Mouse (Mus musculus) hindbrain, embryonic 15.5 days (tissue): Measurements from ENCODE around the gene Nr2f6. TPM values are rescaled to one million over a fixed set of nuclear protein-coding genes. Genes with fewer than 3 reads are reported as not detected.

Experiments used
- ATAC-seq: fragments of 200-750 bp; cut with Nextera tagmentation; 2 replicates; pipeline ENCODE4 v1.8.0; 2017; ENCODE audit warnings: low read depth, moderate number of reproducible peaks, moderate TSS enrichment; ENCODE audit not compliant: low FRiP score
- H3K27ac ChIP-seq: fragments of 300-500 bp; sonication (generic); replicated peaks from 2 replicates; pipeline ENCODE4 v1.5.1; 2015; ENCODE audit warnings: mild to moderate bottlenecking, inconsistent platforms
- H3K27me3 ChIP-seq: fragments of 300-500 bp; sonication (generic); 2 replicates; pipeline ENCODE4 v1.6.1; 2015; ENCODE audit warnings: control low read depth, inconsistent platforms
- H3K36me3 ChIP-seq: fragments of 300-500 bp; sonication (generic); 2 replicates; pipeline ENCODE4 v1.6.1; 2015; ENCODE audit warnings: control low read depth, inconsistent platforms
- H3K4me1 ChIP-seq: fragments of 300-500 bp; sonication (generic); replicated peaks from 2 replicates; pipeline ENCODE4 v1.6.1; 2015; ENCODE audit warnings: control low read depth, inconsistent platforms
- H3K4me2 ChIP-seq: fragments of 300-500 bp; sonication (generic); 2 replicates; pipeline ENCODE4 v1.6.1; 2015; ENCODE audit warnings: moderate library complexity, mild to moderate bottlenecking, inconsistent platforms
- H3K4me3 ChIP-seq: fragments of 300-500 bp; sonication (generic); 2 replicates; pipeline ENCODE4 v1.5.1; 2015; ENCODE audit warnings: mild to moderate bottlenecking, inconsistent platforms
- H3K9ac ChIP-seq: fragments of 300-500 bp; sonication (generic); 2 replicates; pipeline ENCODE4 v1.6.1; 2015; ENCODE audit warnings: inconsistent platforms
- H3K9me3 ChIP-seq: fragments of 300-500 bp; sonication (generic); 2 replicates; pipeline ENCODE4 v1.6.1; 2016; ENCODE audit warnings: control low read depth, inconsistent platforms
- WGBS: fragments of 180-500 bp; shearing (Covaris S2); methylation state at CpG from one replicate; pipeline ENCODE4 v1.1.7; 2015; 5-methylcytosine and 5-hydroxymethylcytosine counted together
- polyA plus RNA-seq: library from polyadenylated mRNA; unstranded; fragments of >200 nt; fragmentation: Nextera tagmentation; extraction: Ambion mirVana; gene quantifications from 2 replicates; pipeline ENCODE4 v1.2.1, GENCODE M21; 2015

Gene Nr2f6
- polyA plus RNA-seq, 1 experiment from 2014 or later = 31.4 TPM

DNA sequence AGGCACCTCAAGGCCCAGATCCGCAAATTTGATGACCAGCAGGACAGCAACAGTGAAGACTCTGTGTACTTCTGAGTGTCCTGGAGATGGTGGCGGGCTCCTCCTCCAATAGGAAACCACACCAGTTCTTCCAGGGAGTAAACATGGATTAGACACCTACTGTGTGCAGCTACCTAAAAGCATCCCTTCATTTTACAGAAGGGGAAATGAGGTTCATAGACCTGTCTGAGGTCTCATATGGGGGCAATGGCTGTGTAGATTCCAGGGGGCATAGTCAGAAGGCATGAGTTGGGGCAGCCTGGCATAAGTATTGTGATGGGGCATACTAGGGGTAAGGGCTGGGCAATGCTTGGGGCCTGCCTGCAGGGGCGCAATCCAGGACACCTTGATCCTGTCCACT lies 8.8 kb downstream of the Nr2f6 start:
- 91% methylated on average over 3 of the region's 3 CpGs for WGBS
- peaks cover 13% of the 10 kb centered on the region; the same call in 1 of the 2 replicates for H3K36me3 ChIP-seq

DNA sequence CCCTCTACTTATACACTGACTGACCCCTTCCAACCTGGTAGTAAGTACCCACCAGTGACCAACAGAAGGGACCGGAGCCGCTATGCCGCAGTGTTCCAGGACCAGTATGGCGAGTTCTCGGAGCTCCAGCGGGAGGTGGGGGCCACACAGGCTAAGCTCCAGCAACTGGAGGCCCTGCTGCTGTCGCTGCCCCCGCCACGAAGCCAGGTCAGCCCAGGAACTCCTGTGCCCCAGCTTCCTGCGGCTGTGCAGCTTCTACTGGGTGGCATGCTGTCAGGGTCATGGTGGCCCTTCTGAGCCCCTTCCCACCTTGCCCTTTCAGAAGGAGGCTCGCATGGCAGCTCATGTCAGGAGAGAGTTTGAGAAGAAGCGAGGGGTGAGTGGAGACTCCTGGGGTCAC lies 9.3 kb downstream of the Nr2f6 start:
- Histone ChIP-seq H3K4me3 (no peak overlapping the region), H3K27ac (no peak overlapping the region), H3K4me1 (peaks cover 46% of the 10 kb centered on the region), H3K9me3 (no peaks in the 10 kb centered on the region), H3K36me3 (peaks cover 10% of the 10 kb centered on the region; the same call in 1 of the 2 replicates), H3K9ac (no peak overlapping the region), H3K4me2 (no peak overlapping the region), H3K27me3 (no peaks in the 10 kb centered on the region)
- 83% methylated on average over 12 of the region's 12 CpGs for WGBS
- no peak for ATAC-seq

More for the DNA sequence above, 8.8 kb downstream of the Nr2f6 start:
- Histone ChIP-seq H3K9me3 (no peaks in the 10 kb centered on the region), H3K4me1 (peaks cover 40% of the 10 kb centered on the region), H3K4me3 (no peak overlapping the region), H3K9ac (no peak overlapping the region), H3K27me3 (no peaks in the 10 kb centered on the region), H3K27ac (no peak overlapping the region), H3K4me2 (no peak overlapping the region)
- no peak for ATAC-seq

DNA sequence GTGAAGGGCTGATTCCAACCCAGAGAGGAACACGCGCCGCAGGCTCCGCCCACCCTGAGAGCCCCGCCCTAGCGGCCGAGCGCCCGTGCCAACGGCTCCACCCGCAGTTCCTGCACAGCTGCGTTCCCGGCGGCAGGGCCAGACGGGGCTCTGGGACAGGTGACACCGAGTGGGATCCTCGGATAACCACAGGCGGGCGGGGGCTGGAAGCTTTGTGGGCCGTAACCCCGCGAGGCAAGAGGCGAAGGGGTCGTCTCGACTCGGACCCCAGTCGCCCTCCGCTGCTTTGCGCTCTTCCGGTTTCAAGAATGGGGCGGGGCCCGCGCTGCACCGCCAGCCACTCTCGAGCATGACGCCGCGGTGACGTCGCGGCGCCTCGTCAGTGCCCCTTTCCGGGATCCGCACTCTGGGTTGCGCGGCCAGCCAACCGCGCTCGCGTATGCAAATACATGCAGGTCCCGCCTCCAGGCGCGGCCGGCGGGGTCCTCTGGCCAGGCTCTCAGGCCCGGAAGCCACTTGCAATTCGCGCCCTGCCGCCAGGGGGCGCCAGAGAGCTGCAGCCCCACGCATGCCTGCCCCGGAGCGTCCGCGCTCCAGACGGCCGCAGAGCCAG lies 10.4 kb downstream of the Nr2f6 start, which contains the start of gene Ocel1:
Ocel1 (plus strand) TSS at position 63 of the 613 bp plus-strand sequence.
- Histone ChIP-seq H3K4me1 (peaks cover 42% of the 10 kb centered on the region), H3K27me3 (no peaks in the 10 kb centered on the region), H3K4me3 (peak within 1 kb of the TSS; percentile 56), H3K9me3 (no peaks in the 10 kb centered on the region), H3K4me2 (peak within 1 kb of the TSS; percentile 63), H3K27ac (peak within 1 kb of the TSS; percentile 84), H3K36me3 (peaks cover 10% of the 10 kb centered on the region; the same call in 1 of the 2 replicates), H3K9ac (peak within 1 kb of the TSS; percentile 50)
- 1% methylated on average over 68 of the region's 68 CpGs for WGBS
- peak; percentile 88 for ATAC-seq

DNA sequence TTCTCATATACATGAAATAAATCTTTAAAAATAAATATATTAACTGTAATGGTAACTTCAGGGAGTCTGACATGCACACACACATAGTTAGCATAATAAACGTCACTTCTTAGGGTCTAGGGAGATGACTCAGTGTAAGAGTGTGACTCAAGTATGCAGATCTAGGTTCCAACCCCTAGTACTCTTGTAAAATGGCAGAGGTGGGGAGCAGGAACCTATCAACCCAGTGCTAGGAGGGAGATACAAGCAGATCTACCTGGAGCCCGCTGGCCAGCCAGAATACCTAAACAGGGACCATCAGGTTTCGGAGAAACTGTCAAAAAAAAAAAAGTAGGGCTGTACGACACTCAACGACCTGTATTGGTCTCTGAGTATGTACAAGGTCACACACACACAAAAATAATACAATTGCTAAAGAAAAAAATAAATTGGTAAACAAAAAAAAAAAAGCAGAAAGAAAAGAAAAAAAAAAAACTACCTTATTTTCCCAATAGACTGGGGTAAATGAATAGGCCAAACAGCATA lies 11.0 kb downstream of the Nr2f6 start:
- H3K36me3 ChIP-seq = peaks cover 10% of the 10 kb centered on the region; the same call in 1 of the 2 replicates
- peak overlapping the region; percentile 84 for H3K27ac ChIP-seq
- H3K9me3 ChIP-seq = no peaks in the 10 kb centered on the region
- H3K9ac ChIP-seq = peak overlapping the region; percentile 50
- H3K4me3 ChIP-seq = peak overlapping the region; percentile 56
- 30% methylated on average over 5 of the region's 5 CpGs for WGBS
- H3K4me1 ChIP-seq = peaks cover 40% of the 10 kb centered on the region
- H3K4me2 ChIP-seq = peak overlapping the region; percentile 63
- no peaks in the 10 kb centered on the region for H3K27me3 ChIP-seq
- ATAC-seq = no peak

DNA sequence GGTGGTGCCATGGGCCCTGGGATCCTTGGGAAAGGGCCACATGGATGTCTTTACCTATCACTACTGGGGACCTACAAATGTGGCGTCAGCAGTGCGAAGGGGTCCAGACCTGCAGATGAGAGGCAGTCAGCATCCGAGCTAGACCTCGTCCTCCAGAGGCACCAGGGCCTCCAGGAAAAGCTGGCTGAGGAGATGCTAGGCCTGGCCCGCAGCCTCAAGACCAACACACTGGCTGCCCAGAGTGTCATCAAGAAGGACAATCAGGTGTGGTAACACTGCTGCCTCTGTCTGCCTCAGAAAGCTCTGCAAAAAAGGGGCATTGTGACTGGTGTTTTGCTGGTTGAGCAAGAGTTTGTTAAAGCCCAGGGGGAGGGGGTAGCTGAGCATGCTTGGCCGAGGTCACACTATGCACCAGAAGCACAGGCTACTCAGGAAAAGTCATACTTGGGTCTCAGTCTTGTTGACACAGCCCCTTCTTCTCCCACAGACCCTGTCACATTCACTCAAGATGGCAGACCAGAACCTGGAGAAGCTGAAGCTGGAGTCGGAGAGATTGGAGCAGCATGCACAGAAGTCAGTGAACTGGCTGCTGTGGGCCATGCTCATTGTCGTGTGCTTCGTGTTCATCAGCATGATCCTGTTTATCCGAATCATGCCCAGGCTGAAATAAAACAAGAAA lies 12.6 kb downstream of the Nr2f6 start:
- ATAC-seq = no peak
- no peaks in the 10 kb centered on the region for H3K9me3 ChIP-seq
- no peak overlapping the region for H3K4me3 ChIP-seq
- no peaks in the 10 kb centered on the region for H3K27me3 ChIP-seq
- no peak overlapping the region for H3K27ac ChIP-seq
- no peak overlapping the region for H3K4me2 ChIP-seq
- no peak overlapping the region for H3K9ac ChIP-seq
- WGBS = 92% methylated on average over 10 of the region's 10 CpGs
- H3K4me1 ChIP-seq = peaks cover 28% of the 10 kb centered on the region
- peaks cover 6% of the 10 kb centered on the region; the same call in 1 of the 2 replicates for H3K36me3 ChIP-seq

DNA sequence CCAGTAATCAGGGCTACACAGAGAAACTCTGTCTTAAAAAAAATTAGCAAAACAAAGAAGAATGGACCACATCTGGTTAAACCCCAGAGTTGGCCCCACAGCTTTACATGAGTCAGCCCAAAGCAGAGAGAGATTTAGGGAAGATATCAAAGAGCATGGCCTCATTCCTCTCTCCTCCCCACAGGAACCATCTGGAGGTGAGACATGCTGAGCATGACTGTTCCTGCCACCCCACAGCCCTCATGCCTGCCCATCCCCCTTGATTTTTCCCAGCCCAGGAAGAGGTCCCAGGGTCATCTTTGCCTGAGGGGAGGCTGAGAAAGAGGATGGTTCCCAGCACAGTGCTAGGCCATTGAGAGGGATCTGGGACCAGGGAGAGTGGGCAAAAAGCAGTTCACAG lies 13.4 kb downstream of the Nr2f6 start:
- no peak overlapping the region for H3K27ac ChIP-seq
- H3K4me2 ChIP-seq = no peak overlapping the region; the same call in 1 of the 2 replicates
- peaks cover 28% of the 10 kb centered on the region for H3K4me1 ChIP-seq
- ATAC-seq = no peak
- no peaks in the 10 kb centered on the region for H3K36me3 ChIP-seq
- H3K27me3 ChIP-seq = no peaks in the 10 kb centered on the region
- H3K4me3 ChIP-seq = no peak overlapping the region
- no peaks in the 10 kb centered on the region for H3K9me3 ChIP-seq
- no peak overlapping the region for H3K9ac ChIP-seq

DNA sequence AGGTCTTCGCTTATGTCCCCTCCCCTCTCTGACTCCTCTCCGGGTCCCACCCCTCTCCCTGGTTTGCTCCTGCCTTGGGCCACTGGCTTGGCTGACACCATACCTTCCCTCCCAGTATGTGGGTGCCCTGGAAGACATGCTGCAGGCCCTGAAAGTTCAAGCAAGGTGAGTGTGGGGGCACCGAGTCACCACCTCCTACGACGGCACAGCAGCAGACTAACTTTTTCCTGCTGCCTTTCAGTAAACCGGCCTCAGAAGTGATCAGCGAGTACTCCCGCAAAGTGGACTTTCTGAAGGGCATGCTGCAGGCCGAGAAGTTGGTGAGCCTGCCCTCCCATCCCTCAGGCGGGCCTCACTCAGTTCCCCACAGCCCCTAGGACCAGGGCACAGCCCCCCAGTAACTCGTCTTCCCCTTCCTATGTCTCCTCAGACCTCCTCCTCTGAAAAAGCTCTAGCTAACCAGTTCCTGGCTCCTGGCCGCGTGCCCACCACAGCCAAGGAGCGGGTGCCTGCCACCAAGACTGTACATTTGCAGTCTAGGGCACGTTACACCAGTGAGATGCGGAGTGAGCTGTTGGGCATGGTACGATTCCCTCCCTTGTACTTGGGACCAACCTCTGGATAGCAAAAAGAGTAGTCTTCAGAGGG lies 14.1 kb downstream of the Nr2f6 start:
- WGBS = 55% methylated on average over 17 of the region's 17 CpGs
- H3K9me3 ChIP-seq = no peaks in the 10 kb centered on the region
- ATAC-seq = 0 out of 2 replicates have a peak, but pooled peaks have one; percentile 0

DNA sequence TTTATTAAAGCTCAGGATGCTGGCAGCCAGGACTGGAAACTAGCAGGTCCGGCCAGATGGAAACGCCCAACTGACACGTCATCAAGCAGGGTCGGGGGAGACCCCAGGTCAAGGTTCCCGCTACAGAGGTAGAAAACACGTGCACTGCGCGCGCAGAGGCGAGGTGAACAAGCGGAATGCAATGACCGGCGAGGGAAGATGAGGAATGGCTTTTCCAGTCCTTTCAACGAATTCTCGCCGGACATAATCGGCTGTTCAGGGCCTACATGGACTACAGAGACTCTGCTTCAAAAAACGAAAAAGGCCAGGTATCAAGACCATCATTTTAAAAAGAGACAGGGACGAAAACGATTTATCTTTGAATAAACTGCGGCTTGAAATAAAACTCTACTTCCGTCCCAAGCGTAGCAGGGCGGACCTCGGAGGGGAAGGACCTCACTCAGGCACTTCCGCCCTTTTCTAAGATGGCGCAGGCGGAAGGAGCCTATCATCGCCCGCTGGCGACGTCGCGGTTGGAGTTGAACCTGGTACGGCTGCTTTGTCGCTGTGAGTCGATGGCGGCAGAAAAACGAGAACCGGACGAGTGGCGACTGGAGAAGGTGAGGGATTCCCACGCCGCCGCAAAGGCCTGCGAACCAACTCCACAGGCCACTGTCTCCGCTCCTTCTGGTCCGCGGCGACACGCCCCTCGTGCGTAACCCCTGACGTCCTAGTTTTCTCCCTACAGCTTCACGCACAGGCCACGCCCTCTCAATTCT lies 14.8 kb downstream of the Nr2f6 start, which contains the start of gene Use1:
Use1 (plus strand) TSS at position 78 of the 758 bp plus-strand sequence.
- H3K4me2 ChIP-seq = peak within 1 kb of the TSS; percentile 80
- peak within 1 kb of the TSS; percentile 70 for H3K9ac ChIP-seq
- H3K9me3 ChIP-seq = no peaks in the 10 kb centered on the region
- no peaks in the 10 kb centered on the region for H3K36me3 ChIP-seq
- no peaks in the 10 kb centered on the region for H3K27me3 ChIP-seq
- under 1% methylated on average over 56 of the region's 56 CpGs for WGBS
- peaks cover 28% of the 10 kb centered on the region for H3K4me1 ChIP-seq
- ATAC-seq = peak; percentile 83
- peak within 1 kb of the TSS; percentile 73 for H3K4me3 ChIP-seq
- peak within 1 kb of the TSS; percentile 97 for H3K27ac ChIP-seq

More for the DNA sequence above, 14.1 kb downstream of the Nr2f6 start:
- Histone ChIP-seq H3K9ac (peak overlapping the region; percentile 70), H3K27me3 (no peaks in the 10 kb centered on the region), H3K4me2 (peak overlapping the region; percentile 80), H3K4me1 (peaks cover 28% of the 10 kb centered on the region), H3K36me3 (no peaks in the 10 kb centered on the region), H3K27ac (peak overlapping the region; percentile 97), H3K4me3 (peak overlapping the region; percentile 73)

DNA sequence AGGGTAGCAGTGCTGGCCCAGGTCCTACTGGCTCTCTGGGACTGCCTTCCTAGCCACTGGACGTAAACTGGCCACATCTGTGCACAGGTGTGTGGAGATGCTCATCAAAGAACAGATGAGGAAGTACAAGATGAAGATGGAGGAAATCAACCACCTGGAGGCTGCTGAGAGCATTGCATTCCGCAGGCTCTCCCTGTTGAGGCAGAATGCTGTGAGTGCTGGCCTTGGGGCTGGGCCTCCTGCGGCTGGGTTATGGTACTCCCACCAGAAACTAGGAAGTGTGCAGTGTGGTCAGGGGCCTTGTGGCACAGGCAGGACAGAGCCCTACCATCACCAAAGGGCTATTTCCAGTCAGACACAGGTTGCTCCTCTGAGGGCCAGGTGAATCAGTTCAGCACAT lies 23.7 kb downstream of the Nr2f6 start:
- WGBS = 87% methylated on average over 3 of the region's 3 CpGs

DNA sequence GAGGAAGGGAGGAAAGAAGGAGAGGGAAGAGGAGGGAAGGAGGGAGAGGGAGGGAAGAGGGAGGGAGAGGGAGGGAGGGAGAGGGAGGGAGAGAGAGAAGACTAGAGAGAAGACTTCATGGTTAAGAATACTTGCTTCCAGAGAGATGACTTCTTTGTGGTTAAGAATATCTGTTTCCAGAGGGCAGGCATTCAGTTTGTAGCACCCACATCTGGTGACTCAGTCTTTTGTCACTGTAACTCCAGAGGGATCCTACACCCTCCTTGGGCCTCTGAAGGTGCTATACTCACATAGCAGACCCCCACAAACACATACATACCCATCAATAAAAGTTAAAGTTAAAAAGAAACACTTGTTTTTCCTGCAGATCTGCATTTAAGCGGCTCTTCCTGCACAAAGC lies 30.2 kb downstream of the Nr2f6 start:
- Histone ChIP-seq H3K9me3 (no peaks in the 10 kb centered on the region), H3K4me1 (no peaks in the 10 kb centered on the region), H3K4me2 (no peak overlapping the region), H3K27ac (no peak overlapping the region), H3K36me3 (peaks cover 94% of the 10 kb centered on the region), H3K9ac (no peak overlapping the region), H3K27me3 (no peaks in the 10 kb centered on the region), H3K4me3 (no peak overlapping the region)
- WGBS = 97% methylated on average over 1 of the region's 1 CpGs
- ATAC-seq = no peak

More for the DNA sequence above, 23.7 kb downstream of the Nr2f6 start:
- Histone ChIP-seq H3K9me3 (no peaks in the 10 kb centered on the region), H3K4me1 (no peaks in the 10 kb centered on the region), H3K4me3 (no peak overlapping the region), H3K27ac (no peak overlapping the region), H3K27me3 (no peaks in the 10 kb centered on the region), H3K9ac (no peak overlapping the region), H3K4me2 (no peak overlapping the region), H3K36me3 (peaks cover 56% of the 10 kb centered on the region)
- ATAC-seq = no peak

DNA sequence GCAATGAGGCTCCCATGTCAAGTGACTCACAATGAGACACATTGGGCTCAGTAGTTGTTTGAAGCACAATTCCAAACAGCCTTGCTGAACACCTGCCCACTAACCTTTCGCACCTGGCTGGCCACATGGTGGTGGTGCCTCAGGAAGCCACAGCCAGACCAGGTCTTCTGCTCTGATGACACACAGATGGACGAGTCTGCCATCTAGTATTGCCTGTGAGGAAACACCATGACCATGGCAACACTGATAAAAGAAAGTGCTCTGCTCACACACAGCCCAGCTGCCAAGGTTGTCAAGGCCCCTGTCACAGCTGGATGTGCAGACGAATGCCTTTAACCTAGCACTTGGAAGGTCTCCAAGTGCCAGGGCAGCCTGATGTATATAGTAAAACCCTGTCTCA lies 30.6 kb downstream of the Nr2f6 start:
- no peak overlapping the region for H3K27ac ChIP-seq
- WGBS = 81% methylated on average over 3 of the region's 3 CpGs
- no peak overlapping the region for H3K4me3 ChIP-seq
- no peak for ATAC-seq
- no peaks in the 10 kb centered on the region for H3K9me3 ChIP-seq
- peaks cover 94% of the 10 kb centered on the region for H3K36me3 ChIP-seq
- H3K27me3 ChIP-seq = no peaks in the 10 kb centered on the region
- H3K4me1 ChIP-seq = no peaks in the 10 kb centered on the region
- no peak overlapping the region for H3K9ac ChIP-seq
- no peak overlapping the region for H3K4me2 ChIP-seq
